Mouse (Mus musculus) testis, adult 2 months (tissue): ENCODE measurements around the gene 8030474K03Rik. TPM values are rescaled to one million over a fixed set of nuclear protein-coding genes. Genes with fewer than 3 reads are reported as not detected.
"Not testable (repeated sequence)": the region's sequence is repeated elsewhere in the genome, so short reads cannot be mapped to it uniquely, and the experiment has no call there.

Experiments
- H3K27ac ChIP-seq: fragments of 200-500 bp; 2 replicates; pipeline ENCODE4 v1.5.1; 2012; ENCODE audit warnings: low read depth, low read length; ENCODE audit not compliant: control insufficient read depth, insufficient read depth
- H3K27me3 ChIP-seq: fragments of 200-500 bp; 2 replicates; pipeline ENCODE4 v1.6.1; 2012; ENCODE audit warnings: mild to moderate bottlenecking, low read length, moderate library complexity; ENCODE audit not compliant: control insufficient read depth, insufficient read depth
- H3K36me3 ChIP-seq: fragments of 200-500 bp; 2 replicates; pipeline ENCODE4 v1.6.1; 2012; ENCODE audit warnings: mild to moderate bottlenecking, low read length; ENCODE audit not compliant: control insufficient read depth, insufficient read depth
- H3K4me1 ChIP-seq: fragments of 200-500 bp; 2 replicates; pipeline ENCODE4 v1.6.1; 2012; ENCODE audit warnings: low read length; ENCODE audit not compliant: control insufficient read depth, insufficient read depth
- H3K4me3 ChIP-seq: fragments of 200-500 bp; 2 replicates; pipeline ENCODE4 v1.5.1; 2012; ENCODE audit warnings: low read depth, mild to moderate bottlenecking, low read length, moderate library complexity, mixed read lengths; ENCODE audit not compliant: control insufficient read depth
- CTCF ChIP-seq: fragments of 200-500 bp; IDR thresholded peaks from 2 replicates; pipeline ENCODE4 v1.5.1; 2012; ENCODE audit warnings: low read depth, mild to moderate bottlenecking, inconsistent platforms, low read length, moderate library complexity; ENCODE audit not compliant: control insufficient read depth, insufficient read depth, insufficient replicate concordance
- POLR2A ChIP-seq: fragments of 200-500 bp; IDR thresholded peaks from 2 replicates; pipeline ENCODE4 v1.6.1; 2012; ENCODE audit warnings: low read depth, mild to moderate bottlenecking, inconsistent platforms, low read length, moderate library complexity; ENCODE audit not compliant: control insufficient read depth
- polyA plus RNA-seq: library from polyadenylated mRNA; depleted of rRNA; stranded (reverse); fragments of >200 nt; gene quantifications from 2 replicates; pipeline ENCODE4 v1.2.3, GENCODE M21; 2012; rRNA removed

Gene 8030474K03Rik
- polyA plus RNA-seq, 1 experiment = 7.4 TPM

DNA sequence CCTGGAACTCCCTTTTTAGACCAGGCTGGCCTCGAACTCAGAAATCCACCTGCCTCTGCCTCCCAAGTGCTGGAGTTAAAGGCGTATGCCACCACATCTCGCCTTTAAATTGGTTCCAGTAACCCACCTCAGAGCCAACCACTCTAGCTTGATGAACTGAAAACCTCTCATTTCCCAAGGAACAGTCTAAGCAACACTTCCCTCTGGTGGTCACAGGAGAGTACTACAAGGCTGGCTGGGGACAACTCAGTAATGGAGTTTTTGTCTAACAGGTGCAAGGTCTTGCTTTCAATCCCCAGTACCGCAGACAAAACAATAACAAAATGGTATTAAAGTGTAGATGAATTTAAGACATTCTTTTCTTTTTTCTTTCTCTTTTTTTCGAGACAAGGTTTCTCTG is 22.4 kb upstream of the 8030474K03Rik start:
- Histone ChIP-seq H3K27ac (no peak overlapping the region), H3K4me1 (no peaks in the 10 kb centered on the region), H3K27me3 (no peaks in the 10 kb centered on the region), H3K36me3 (no peaks in the 10 kb centered on the region), H3K4me3 (no peak overlapping the region)
- TF ChIP-seq CTCF = no peak

- H3K4me3 ChIP-seq = no peak overlapping the region
- no peaks in the 10 kb centered on the region for H3K27me3 ChIP-seq
- no peak for TF ChIP-seq POLR2A
- peak; percentile 25; the same call in 1 of the 2 replicates for TF ChIP-seq CTCF
- H3K27ac ChIP-seq = no peak overlapping the region
- no peaks in the 10 kb centered on the region for H3K36me3 ChIP-seq
- no peaks in the 10 kb centered on the region; the same call in 1 of the 2 replicates for H3K4me1 ChIP-seq
These were observed 2.9 kb upstream of the 8030474K03Rik start for GRCm38 (mm10) chrX:101791551-101791950.

DNA sequence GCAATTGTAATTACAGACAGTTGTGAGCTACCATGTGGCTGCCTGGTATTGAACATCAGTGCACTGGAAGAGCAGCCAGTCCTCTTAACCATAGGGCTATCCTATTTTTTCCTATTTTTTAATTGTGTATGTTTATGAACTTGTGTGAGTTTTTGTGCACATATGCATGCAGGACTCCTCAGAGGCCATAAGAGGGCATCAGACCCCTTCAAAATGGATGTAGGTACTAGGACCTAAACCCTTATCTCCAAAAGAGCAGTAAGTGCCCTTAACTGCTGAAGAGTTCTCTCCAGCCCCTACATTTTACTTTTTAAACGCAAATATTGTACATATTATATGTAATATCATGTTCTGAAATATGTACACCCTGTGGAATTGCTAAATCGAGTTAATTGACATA is 11.1 kb downstream of the 8030474K03Rik start:
- Histone ChIP-seq H3K36me3 (no peaks in the 10 kb centered on the region), H3K27me3 (no peaks in the 10 kb centered on the region), H3K4me1 (no peaks in the 10 kb centered on the region), H3K4me3 (no peak overlapping the region), H3K27ac (no peak overlapping the region)
- no peak for TF ChIP-seq POLR2A
- TF ChIP-seq CTCF = no peak

DNA sequence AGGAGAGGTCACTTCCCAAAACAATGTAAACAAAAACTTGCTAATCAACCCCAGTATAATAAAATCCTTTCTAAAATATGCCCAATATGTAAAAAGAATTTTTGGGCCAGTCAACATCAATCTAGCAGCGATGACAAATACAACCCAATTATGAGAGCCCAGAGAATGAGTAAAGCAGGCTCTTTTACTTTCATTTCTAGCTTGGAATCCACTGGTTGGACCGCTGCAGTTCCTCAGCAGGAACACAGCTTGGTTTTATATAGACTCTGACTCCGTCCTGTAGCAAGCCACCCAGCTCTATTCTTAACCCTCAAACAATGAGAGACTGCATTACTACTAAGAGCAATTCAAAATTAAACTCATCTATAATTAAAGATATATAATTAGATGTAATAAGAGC is 17.3 kb downstream of the 8030474K03Rik start:
- Histone ChIP-seq H3K36me3 (no peaks in the 10 kb centered on the region), H3K27me3 (no peaks in the 10 kb centered on the region), H3K4me3 (no peak overlapping the region), H3K27ac (no peak overlapping the region), H3K4me1 (no peaks in the 10 kb centered on the region)
- no peak for TF ChIP-seq CTCF
- TF ChIP-seq POLR2A = no peak

DNA sequence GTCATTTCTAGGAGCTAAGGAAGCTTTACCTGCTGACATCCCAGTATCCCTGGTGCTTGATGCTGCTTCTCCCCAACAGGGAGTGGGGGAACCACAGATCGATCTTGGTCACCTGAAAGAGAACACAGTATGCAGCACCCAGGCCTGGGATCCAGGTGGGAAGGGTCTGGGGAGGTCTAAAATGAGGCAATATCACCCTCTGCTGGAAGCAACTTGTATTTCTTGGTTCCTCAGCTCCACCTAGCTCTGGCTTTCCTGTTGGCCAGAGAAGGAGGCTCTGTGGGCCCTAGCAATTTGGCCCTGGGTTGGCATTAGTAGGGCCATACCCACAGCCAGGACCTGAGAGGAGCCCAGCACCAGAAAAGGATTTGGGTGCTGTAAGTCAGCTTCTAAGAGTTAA is 24.7 kb downstream of the 8030474K03Rik start:
- no peaks in the 10 kb centered on the region for H3K27me3 ChIP-seq
- H3K4me3 ChIP-seq = peak overlapping the region; percentile 64
- TF ChIP-seq POLR2A = no peak
- TF ChIP-seq CTCF = no peak; the same call in 1 of the 2 replicates
- no peaks in the 10 kb centered on the region for H3K4me1 ChIP-seq
- H3K27ac ChIP-seq = no peak overlapping the region
- no peaks in the 10 kb centered on the region for H3K36me3 ChIP-seq

- H3K4me3 ChIP-seq, H3K36me3 ChIP-seq, H3K4me1 ChIP-seq, H3K27ac ChIP-seq, H3K27me3 ChIP-seq: not testable (repeated sequence)
These were observed 25.5 kb downstream of the 8030474K03Rik start for GRCm38 (mm10) chrX:101819980-101820379.

DNA sequence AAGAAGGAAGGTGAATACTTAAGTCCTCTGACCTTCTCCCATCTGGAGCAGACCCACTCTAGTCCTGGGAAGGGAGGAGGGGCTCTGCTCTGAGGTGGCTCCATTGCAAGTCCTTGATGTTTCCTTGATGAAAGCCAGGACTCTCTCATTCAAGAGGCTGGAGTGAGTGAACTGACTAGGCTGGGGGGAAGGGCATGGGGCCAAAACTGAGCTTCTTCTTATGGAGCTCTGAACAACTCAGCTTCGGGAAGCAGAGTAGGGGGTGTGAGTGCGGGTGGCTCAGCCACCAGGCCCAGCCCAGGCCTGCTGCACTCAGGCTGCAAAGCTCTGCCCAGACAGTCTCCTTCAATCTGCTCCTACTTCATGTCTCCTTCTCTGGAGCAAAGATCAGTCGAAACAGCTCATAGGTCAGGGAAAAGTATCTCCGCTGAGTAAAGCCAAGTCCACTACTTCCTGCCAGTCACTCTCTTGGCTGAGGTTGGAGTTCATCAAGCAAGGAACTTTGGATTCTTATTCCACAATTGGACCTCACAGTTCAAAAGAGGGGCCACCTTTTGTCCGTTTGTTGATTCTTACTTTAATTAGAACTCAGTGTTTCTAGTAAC is 52.8 kb downstream of the 8030474K03Rik start:
- Histone ChIP-seq H3K4me1 (peaks cover 2% of the 10 kb centered on the region; the same call in 1 of the 2 replicates), H3K27me3 (no peaks in the 10 kb centered on the region), H3K4me3 (no peak overlapping the region), H3K27ac (no peak overlapping the region), H3K36me3 (no peaks in the 10 kb centered on the region)
- no peak for TF ChIP-seq CTCF
- no peak for TF ChIP-seq POLR2A

Other genes starting within 250 kb of the 8030474K03Rik start
- gene Ogt, start 154.6 kb upstream of the 8030474K03Rik start, polyA plus RNA-seq = 21.0 and 24.0 TPM in 2 replicates
- 0.13 and 0.16 TPM in 2 replicates for gene Cxcr3, start 60.4 kb upstream of the 8030474K03Rik start, polyA plus RNA-seq
- gene Gm4779, start 233 bp upstream of the 8030474K03Rik start, polyA plus RNA-seq = 14.1 and 15.0 TPM in 2 replicates
- 0.49 and 0.51 TPM in 2 replicates for gene Nhsl2, start 54.7 kb downstream of the 8030474K03Rik start, polyA plus RNA-seq